Mouse (Mus musculus): ENCODE measurements around the gene Cdc42se1.

- TF ChIP-seq CTCF (IDR thresholded peaks at IDR 0.05) (no peak), EP300 (IDR thresholded peaks at IDR 0.05) (peak; percentile 70; the same call in 1 of the 2 replicates)
These were observed 52.2 kb downstream of the Cdc42se1 start for GRCm38 (mm10) chr3:95280747-95281146.

Measured in lung, postnatal 0 days (tissue).